In the genomic region with DNA sequence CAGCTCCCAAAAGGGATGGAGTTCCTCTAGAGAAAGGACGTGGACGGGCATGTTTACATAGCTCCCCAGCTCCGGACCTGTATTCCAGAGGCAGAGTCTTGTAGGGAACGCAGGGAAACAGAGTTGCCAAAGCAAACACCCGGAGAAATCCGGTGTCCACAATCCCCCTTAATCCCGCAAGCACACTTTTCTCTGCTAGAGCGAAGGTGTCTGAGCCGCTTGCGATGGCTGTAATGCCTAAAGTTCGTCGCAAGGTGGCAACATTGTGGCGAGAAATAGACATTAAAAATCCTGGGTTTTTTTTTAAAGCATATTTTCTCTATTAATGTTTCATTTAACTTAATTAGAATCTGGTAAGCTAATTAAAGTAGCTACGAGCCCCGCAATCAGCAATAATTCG, we compare ENCODE assay signal across 8 mouse cellular contexts. TPM values are rescaled to one million over a fixed set of nuclear protein-coding genes. Genes with fewer than 3 reads are reported as not detected.
DNase-seq lines count a peak whose midpoint lies in the region; ATAC-seq and TF ChIP-seq lines count a peak whose summit lies in the region.

No protein-coding gene starts in this region.

- DNase-seq in right cerebral cortex, adult 18-20 months = peak; percentile 53
- DNase-seq in right cerebral cortex, postnatal 36 days (ENCODE audit: low spot score in 2 of 2) = no peak
- DNase-seq in adrenal gland, postnatal 36 days = peak; percentile 52 to 54
- peak; percentile 75 for DNase-seq in forebrain, embryonic 11.5 days (ENCODE audit: low spot score)
- DNase-seq in intestine, embryonic 14.5 days (ENCODE audit: low spot score) = peak; percentile 80
- DNase-seq in liver, postnatal 0 days = no peak
- DNase-seq in yolk sac, embryonic 10.5 days (ENCODE audit: low spot score) = no peak

- no peak overlapping the region for H3K9ac ChIP-seq in forebrain, embryonic 11.5 days (ENCODE audit: low read length)
- no peak overlapping the region for H3K9ac ChIP-seq in intestine, embryonic 14.5 days (ENCODE audit: low read length)
- no peak overlapping the region; the same call in 1 of the 2 replicates for H3K9ac ChIP-seq in liver, postnatal 0 days (replicated peaks)

- TF ChIP-seq EP300 in liver, postnatal 0 days (IDR thresholded peaks at IDR 0.05; ENCODE audit: low read depth) = no peak

- peaks cover 79% of the 10 kb centered on the region for H3K27me3 ChIP-seq in forebrain, embryonic 11.5 days (ENCODE audit: control insufficient read depth, insufficient read depth, low read length)
- H3K27me3 ChIP-seq in intestine, embryonic 14.5 days (replicated peaks; ENCODE audit: control insufficient read depth, insufficient read depth, low read length) = peaks cover 75% of the 10 kb centered on the region
- peaks cover 76% of the 10 kb centered on the region for H3K27me3 ChIP-seq in liver, postnatal 0 days (ENCODE audit: insufficient read depth, low read length)

- ATAC-seq in forebrain, embryonic 11.5 days (replicated peaks; ENCODE audit: low FRiP score) = no peak
- no peak for ATAC-seq in intestine, embryonic 14.5 days (replicated peaks; ENCODE audit: low FRiP score, low TSS enrichment, low read depth)
- ATAC-seq in liver, postnatal 0 days = no peak

- TF ChIP-seq POLR2A in olfactory bulb, adult 2 months (IDR thresholded peaks at IDR 0.05; ENCODE audit: insufficient read depth, low read depth, low read length) = no peak

- peaks cover 21% of the 10 kb centered on the region for H3K4me1 ChIP-seq in forebrain, embryonic 11.5 days (replicated peaks; ENCODE audit: control insufficient read depth, insufficient read depth, low read length)
- H3K4me1 ChIP-seq in intestine, embryonic 14.5 days (replicated peaks; ENCODE audit: control insufficient read depth, insufficient read depth, low read length) = peaks cover 7% of the 10 kb centered on the region
- H3K4me1 ChIP-seq in liver, postnatal 0 days (ENCODE audit: insufficient read depth) = peaks cover 18% of the 10 kb centered on the region
- H3K4me1 ChIP-seq in olfactory bulb, adult 2 months (ENCODE audit: control insufficient read depth, insufficient read depth, low read length) = peaks cover 17% of the 10 kb centered on the region

- no peak overlapping the region for H3K27ac ChIP-seq in forebrain, embryonic 11.5 days (ENCODE audit: low read depth, low read length)
- no peak overlapping the region for H3K27ac ChIP-seq in intestine, embryonic 14.5 days (ENCODE audit: low read depth)
- no peak overlapping the region for H3K27ac ChIP-seq in liver, postnatal 0 days (ENCODE audit: low read depth)
- no peak overlapping the region for H3K27ac ChIP-seq in olfactory bulb, adult 2 months (ENCODE audit: insufficient read depth, low read depth, low read length)

- H3K9me3 ChIP-seq in forebrain, embryonic 11.5 days (ENCODE audit: control insufficient read depth, low read length) = no peaks in the 10 kb centered on the region
- H3K9me3 ChIP-seq in intestine, embryonic 14.5 days (ENCODE audit: control insufficient read depth, low read length) = no peaks in the 10 kb centered on the region
- H3K9me3 ChIP-seq in liver, postnatal 0 days (ENCODE audit: low read length) = no peaks in the 10 kb centered on the region

- no peaks in the 10 kb centered on the region for H3K36me3 ChIP-seq in forebrain, embryonic 11.5 days (ENCODE audit: control insufficient read depth, insufficient read depth, low read length)
- H3K36me3 ChIP-seq in intestine, embryonic 14.5 days (ENCODE audit: control insufficient read depth, insufficient read depth, low read length) = no peaks in the 10 kb centered on the region
- no peaks in the 10 kb centered on the region for H3K36me3 ChIP-seq in liver, postnatal 0 days (replicated peaks; ENCODE audit: insufficient read depth, low read length)

- peak overlapping the region; percentile 42; the same call in 1 of the 2 replicates for H3K4me2 ChIP-seq in forebrain, embryonic 11.5 days (ENCODE audit: low read depth, low read length, severe bottlenecking)
- peak overlapping the region; percentile 44 for H3K4me2 ChIP-seq in intestine, embryonic 14.5 days (ENCODE audit: low read length)
- H3K4me2 ChIP-seq in liver, postnatal 0 days (ENCODE audit: low read depth, low read length) = peak overlapping the region; percentile 50; the same call in 1 of the 2 replicates

- H3K4me3 ChIP-seq in forebrain, embryonic 11.5 days (ENCODE audit: low read depth, low read length) = peak overlapping the region; percentile 19
- peak overlapping the region; percentile 18 for H3K4me3 ChIP-seq in intestine, embryonic 14.5 days (ENCODE audit: low read depth, low read length)
- H3K4me3 ChIP-seq in liver, postnatal 0 days (ENCODE audit: low read depth, low read length) = peak overlapping the region; percentile 32
- H3K4me3 ChIP-seq in olfactory bulb, adult 2 months (ENCODE audit: insufficient read depth, low read depth, low read length) = peak overlapping the region; percentile 33

- TF ChIP-seq CTCF in liver, postnatal 0 days (IDR thresholded peaks at IDR 0.05; ENCODE audit: low read depth) = peak; percentile 74
- TF ChIP-seq CTCF in olfactory bulb, adult 2 months (IDR thresholded peaks at IDR 0.05; ENCODE audit: insufficient read depth, low read depth, low read length) = peak; percentile 63

- under 1% methylated on average over 16 of the region's 16 CpGs for WGBS in forebrain, embryonic 11.5 days
- under 1% methylated on average over 16 of the region's 16 CpGs for WGBS in intestine, embryonic 14.5 days
- WGBS in liver, postnatal 0 days (ENCODE audit: insufficient replicate concordance) = under 1% methylated on average over 16 of the region's 16 CpGs
- under 1% methylated on average over 16 of the region's 16 CpGs for WGBS in olfactory bulb, adult 2 months

RNA-seq across cellular contexts. Expression of gene Skor1, which starts 13.0 kb away (rescaled TPM):
- total RNA-seq in adrenal gland, postnatal 36 days (2021) = under 1 TPM; 0.10 to 0.13 TPM
- 0.33 and 0.43 TPM in 2 replicates for polyA plus RNA-seq in forebrain, embryonic 11.5 days (2014; fragmentation: Nextera tagmentation; extraction: Ambion mirVana)
- not detected in 2 replicates for polyA plus RNA-seq in intestine, embryonic 14.5 days (2014; fragmentation: Nextera tagmentation; extraction: Ambion mirVana)
- polyA plus RNA-seq in liver, postnatal 0 days (2015; fragmentation: Nextera tagmentation; extraction: Ambion mirVana) = not detected in 2 replicates
- polyA plus RNA-seq in olfactory bulb, adult 2 months (2012; ENCODE audit: insufficient read depth, insufficient read length, low replicate concordance, missing spikeins) = not detected in 2 replicates

Comparison
In these comparisons a context has a peak if more than half of its experiments do, and no peak if none do; other contexts are left out.
1. DNase-seq: peak in right cerebral cortex, adult 18-20 months (single experiment), adrenal gland, postnatal 36 days (2 of 2), forebrain, embryonic 11.5 days (single experiment) and intestine, embryonic 14.5 days (single experiment); none in right cerebral cortex, postnatal 36 days (0 of 2), liver, postnatal 0 days (single experiment) and yolk sac, embryonic 10.5 days (single experiment).
2. Peak in every context shown above with its lines, with median percentiles within 50 percentile points of each other: H3K4me2 ChIP-seq and H3K4me3 ChIP-seq.